In the genomic region with DNA sequence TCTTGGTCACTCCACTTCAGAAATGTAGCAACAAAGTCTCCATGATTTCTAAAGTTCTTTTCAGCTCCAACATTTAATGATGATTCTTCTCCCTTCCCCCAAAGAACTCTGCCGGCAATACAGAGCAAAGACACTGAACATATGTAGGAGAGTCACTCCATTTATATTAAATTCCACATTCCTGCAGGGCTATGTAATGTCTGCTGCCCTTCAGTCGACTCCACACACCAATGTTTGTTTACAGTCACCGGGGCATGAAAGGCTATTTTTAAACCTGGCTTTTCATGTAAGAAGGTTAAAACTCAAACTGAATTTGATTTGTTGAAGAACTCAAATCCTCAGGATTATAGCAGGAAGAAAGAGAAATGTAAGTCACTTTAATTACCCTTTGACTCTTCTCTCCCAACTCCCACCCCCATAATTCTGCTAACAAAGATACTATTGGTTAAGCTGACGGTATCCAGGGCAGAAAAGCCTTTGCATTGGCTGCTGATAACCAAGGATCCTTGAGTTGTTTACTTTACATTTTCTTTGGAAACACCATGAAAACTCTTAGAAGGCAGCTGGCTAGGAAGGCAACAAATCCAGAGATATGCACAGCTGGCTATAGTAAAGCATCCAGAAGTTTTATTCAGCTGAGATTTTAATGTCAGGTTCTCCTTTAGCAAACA, we compare ENCODE assay signal across 12 mouse cellular contexts.
A peak's percentile ranks its signal among the peaks of the same experiment; 100 is the strongest.
DNase-seq lines count a peak whose midpoint lies in the region; ATAC-seq and TF ChIP-seq lines count a peak whose summit lies in the region.
"Had no signal": no experiment of that assay in that cellular context is flagged by ENCODE, and none has a peak within 500 bp of the region (broad histone marks: within the 10 kb centered on the region; RNA-seq: fewer than 3 reads in every experiment).

No protein-coding gene starts in this region.

- H3K79me2 ChIP-seq in myocyte (ENCODE audit: control insufficient read depth, insufficient read depth) = no peaks in the 10 kb centered on the region

- no peak overlapping the region for H3K4me2 ChIP-seq in limb, embryonic 11.5 days (ENCODE audit: low read depth, severe bottlenecking)
- H3K4me2 ChIP-seq in intestine, embryonic 15.5 days (replicated peaks) = no peak overlapping the region
- peak overlapping the region; percentile 43 for H3K4me2 ChIP-seq in myocyte (ENCODE audit: low read depth)
- H3K4me2 ChIP-seq in liver, embryonic 12.5 days = no peak overlapping the region
- H3K4me2 ChIP-seq: embryonic facial prominence, embryonic 13.5 days; midbrain, embryonic 12.5 days had no signal

- H3K9me3 ChIP-seq in limb, embryonic 11.5 days (ENCODE audit: control insufficient read depth, low read length) = no peaks in the 10 kb centered on the region
- H3K9me3 ChIP-seq in limb, embryonic 10.5 days (replicated peaks) = no peaks in the 10 kb centered on the region
- H3K9me3 ChIP-seq in embryonic facial prominence, embryonic 10.5 days = no peaks in the 10 kb centered on the region
- no peaks in the 10 kb centered on the region for H3K9me3 ChIP-seq in intestine, embryonic 15.5 days
- H3K9me3 ChIP-seq in liver, embryonic 12.5 days (replicated peaks) = no peaks in the 10 kb centered on the region
- H3K9me3 ChIP-seq: embryonic facial prominence, embryonic 13.5 days; midbrain, embryonic 12.5 days had no signal

- H3K4me3 ChIP-seq in limb, embryonic 11.5 days (ENCODE audit: low read depth, low read length) = no peak overlapping the region
- no peak overlapping the region for H3K4me3 ChIP-seq in limb, embryonic 10.5 days
- no peak overlapping the region for H3K4me3 ChIP-seq in embryonic facial prominence, embryonic 10.5 days
- no peak overlapping the region for H3K4me3 ChIP-seq in intestine, embryonic 15.5 days (replicated peaks)
- no peak overlapping the region for H3K4me3 ChIP-seq in myocyte
- no peak overlapping the region for H3K4me3 ChIP-seq in liver, embryonic 12.5 days
- H3K4me3 ChIP-seq: embryonic facial prominence, embryonic 13.5 days; midbrain, embryonic 12.5 days had no signal

- H3ac ChIP-seq in myocyte (ENCODE audit: control insufficient read depth, insufficient read length) = no peak overlapping the region

- ATAC-seq in limb, embryonic 11.5 days (ENCODE audit: insufficient number of reproducible peaks, low FRiP score, low TSS enrichment, low read depth) = peak; percentile 80; the same call in 1 of the 2 replicates
- peak; percentile 90 for ATAC-seq in intestine, embryonic 15.5 days
- no peak for ATAC-seq in liver, embryonic 12.5 days
- ATAC-seq in granulocyte monocyte progenitor cell, adult 5-6 weeks (replicated peaks; ENCODE audit: poor library complexity, severe bottlenecking) = no peak
- ATAC-seq: CD4-positive, CD25-positive, alpha-beta regulatory T cell, adult 4 months had no signal

- no peak overlapping the region for H3K27ac ChIP-seq in limb, embryonic 11.5 days (replicated peaks; ENCODE audit: low read depth, low read length)
- no peak overlapping the region for H3K27ac ChIP-seq in limb, embryonic 10.5 days
- H3K27ac ChIP-seq in embryonic facial prominence, embryonic 10.5 days (replicated peaks) = peak overlapping the region; percentile 24; the same call in 1 of the 2 replicates
- H3K27ac ChIP-seq in intestine, embryonic 15.5 days = peak overlapping the region; percentile 46; the same call in 1 of the 2 replicates
- H3K27ac ChIP-seq in liver, embryonic 12.5 days = no peak overlapping the region
- H3K27ac ChIP-seq: embryonic facial prominence, embryonic 13.5 days; midbrain, embryonic 12.5 days had no signal

- H3K9ac ChIP-seq in limb, embryonic 11.5 days (ENCODE audit: low read length) = no peak overlapping the region
- no peak overlapping the region for H3K9ac ChIP-seq in intestine, embryonic 15.5 days
- H3K9ac ChIP-seq in liver, embryonic 12.5 days = no peak overlapping the region
- H3K9ac ChIP-seq: embryonic facial prominence, embryonic 13.5 days; midbrain, embryonic 12.5 days had no signal

- WGBS in limb, embryonic 11.5 days = 49% methylated on average over 4 of the region's 4 CpGs
- WGBS in limb, embryonic 10.5 days = 66% methylated on average over 4 of the region's 4 CpGs
- WGBS in embryonic facial prominence, embryonic 10.5 days = 40% methylated on average over 4 of the region's 4 CpGs
- WGBS in intestine, embryonic 15.5 days = 11% methylated on average over 4 of the region's 4 CpGs
- WGBS in liver, embryonic 12.5 days (ENCODE audit: insufficient replicate concordance) = 52% methylated on average over 4 of the region's 4 CpGs

- DNase-seq in limb, embryonic 11.5 days (ENCODE audit: low spot score) = no peak
- no peak for DNase-seq in limb, embryonic 10.5 days (ENCODE audit: low spot score)
- no peak for DNase-seq in embryonic facial prominence, embryonic 10.5 days (ENCODE audit: low spot score)
- DNase-seq in cerebellum, postnatal 10 days = no peak
- DNase-seq: thymus, adult 2 months had no signal

- no peak for TF ChIP-seq POLR2A in myocyte (IDR thresholded peaks at IDR 0.05; ENCODE audit: insufficient read length, low read depth)

- H3K36me3 ChIP-seq in limb, embryonic 11.5 days (ENCODE audit: control insufficient read depth, insufficient read depth, low read length) = no peaks in the 10 kb centered on the region
- H3K36me3 ChIP-seq in limb, embryonic 10.5 days = no peaks in the 10 kb centered on the region
- no peaks in the 10 kb centered on the region for H3K36me3 ChIP-seq in embryonic facial prominence, embryonic 10.5 days (replicated peaks)
- H3K36me3 ChIP-seq in intestine, embryonic 15.5 days = no peaks in the 10 kb centered on the region
- H3K36me3 ChIP-seq in myocyte (ENCODE audit: control insufficient read depth, insufficient read depth) = no peaks in the 10 kb centered on the region
- no peaks in the 10 kb centered on the region for H3K36me3 ChIP-seq in liver, embryonic 12.5 days
- H3K36me3 ChIP-seq: embryonic facial prominence, embryonic 13.5 days; midbrain, embryonic 12.5 days had no signal

- no peaks in the 10 kb centered on the region for H3K4me1 ChIP-seq in limb, embryonic 11.5 days (ENCODE audit: control insufficient read depth, insufficient read depth, low read length)
- no peaks in the 10 kb centered on the region for H3K4me1 ChIP-seq in limb, embryonic 10.5 days
- peaks cover 9% of the 10 kb centered on the region for H3K4me1 ChIP-seq in embryonic facial prominence, embryonic 10.5 days
- H3K4me1 ChIP-seq in intestine, embryonic 15.5 days (replicated peaks) = no peaks in the 10 kb centered on the region
- H3K4me1 ChIP-seq in liver, embryonic 12.5 days = no peaks in the 10 kb centered on the region
- H3K4me1 ChIP-seq: midbrain, embryonic 12.5 days had no signal

- no peaks in the 10 kb centered on the region for H3K27me3 ChIP-seq in limb, embryonic 11.5 days (ENCODE audit: control insufficient read depth, insufficient read depth, low read length)
- no peaks in the 10 kb centered on the region for H3K27me3 ChIP-seq in limb, embryonic 10.5 days (ENCODE audit: low read depth, poor library complexity, severe bottlenecking)
- H3K27me3 ChIP-seq in embryonic facial prominence, embryonic 10.5 days (replicated peaks; ENCODE audit: low read depth, poor library complexity, severe bottlenecking) = no peaks in the 10 kb centered on the region
- no peaks in the 10 kb centered on the region for H3K27me3 ChIP-seq in intestine, embryonic 15.5 days (replicated peaks)
- no peaks in the 10 kb centered on the region for H3K27me3 ChIP-seq in myocyte (ENCODE audit: control insufficient read depth, insufficient read depth, insufficient read length)
- H3K27me3 ChIP-seq in liver, embryonic 12.5 days (replicated peaks) = no peaks in the 10 kb centered on the region
- H3K27me3 ChIP-seq: embryonic facial prominence, embryonic 13.5 days; midbrain, embryonic 12.5 days had no signal

TF ChIP-seq in myocyte, 11 proteins besides CTCF, POLR2A, EP300 and RAD21:
- no peak for TF ChIP-seq MAX (IDR thresholded peaks at IDR 0.05; ENCODE audit: low read depth)
- no peak for TF ChIP-seq CEBPB (IDR thresholded peaks at IDR 0.05; ENCODE audit: insufficient read depth, poor library complexity, severe bottlenecking)
- no peak for TF ChIP-seq SRF (IDR thresholded peaks at IDR 0.05; ENCODE audit: control insufficient read depth, insufficient read length, low read depth)
- TF ChIP-seq REST (IDR thresholded peaks at IDR 0.05; ENCODE audit: insufficient read depth, insufficient read length) = no peak
- TF ChIP-seq USF1 (IDR thresholded peaks at IDR 0.05; ENCODE audit: low read depth) = no peak
- TF ChIP-seq POLR2AphosphoS2 (IDR thresholded peaks at IDR 0.05; ENCODE audit: insufficient read length, low read depth) = no peak

Comparison
In these comparisons a context has a peak if more than half of its experiments do, and no peak if none do; other contexts are left out.
1. ATAC-seq: peak in limb, embryonic 11.5 days (single experiment) and intestine, embryonic 15.5 days (single experiment); none in liver, embryonic 12.5 days (single experiment) and granulocyte monocyte progenitor cell, adult 5-6 weeks (single experiment).
2. H3K27ac ChIP-seq: peak in embryonic facial prominence, embryonic 10.5 days (single experiment) and intestine, embryonic 15.5 days (single experiment); none in limb, embryonic 11.5 days (single experiment), limb, embryonic 10.5 days (single experiment) and liver, embryonic 12.5 days (single experiment).